Mouse (Mus musculus) stomach, embryonic 16.5 days (tissue): ENCODE measurements around the gene Otud4. TPM values are rescaled to one million over a fixed set of nuclear protein-coding genes. Genes with fewer than 3 reads are reported as not detected.
"Not testable (repeated sequence)": the region's sequence is repeated elsewhere in the genome, so short reads cannot be mapped to it uniquely, and the experiment has no call there.

Experiments
- ATAC-seq: fragments of 200-750 bp; cut with Nextera tagmentation; 2 replicates; pipeline ENCODE4 v1.8.0; 2017; ENCODE audit warnings: moderate number of reproducible peaks, moderate TSS enrichment; ENCODE audit not compliant: insufficient read depth, low FRiP score
- H3K27ac ChIP-seq: fragments of 300-500 bp; sonication (generic); 2 replicates; pipeline ENCODE4 v1.5.1; 2014; ENCODE audit warnings: low read length
- H3K27me3 ChIP-seq: fragments of 300-500 bp; sonication (generic); 2 replicates; pipeline ENCODE4 v1.6.1; 2014; ENCODE audit warnings: low read length, control low read depth, mixed read lengths; ENCODE audit not compliant: control insufficient read depth, insufficient read depth
- H3K36me3 ChIP-seq: fragments of 300-500 bp; sonication (generic); 2 replicates; pipeline ENCODE4 v1.6.1; 2014; ENCODE audit warnings: low read length; ENCODE audit not compliant: control insufficient read depth, insufficient read depth
- H3K4me1 ChIP-seq: fragments of 300-500 bp; sonication (generic); 2 replicates; pipeline ENCODE4 v1.6.1; 2014; ENCODE audit warnings: low read length, control low read depth, mixed read lengths; ENCODE audit not compliant: control insufficient read depth, insufficient read depth
- H3K4me2 ChIP-seq: fragments of 300-500 bp; sonication (generic); 2 replicates; pipeline ENCODE4 v1.6.1; 2014; ENCODE audit warnings: low read depth, low read length, mixed read lengths
- H3K4me3 ChIP-seq: fragments of 300-500 bp; sonication (generic); replicated peaks from 2 replicates; pipeline ENCODE4 v1.5.1; 2014; ENCODE audit warnings: mild to moderate bottlenecking, low read length
- H3K9ac ChIP-seq: fragments of 300-500 bp; sonication (generic); 2 replicates; pipeline ENCODE4 v1.6.1; 2014; ENCODE audit warnings: low read length
- H3K9me3 ChIP-seq: fragments of 300-500 bp; sonication (generic); replicated peaks from 2 replicates; pipeline ENCODE4 v1.6.1; 2016; ENCODE audit warnings: low read length, control low read depth; ENCODE audit not compliant: control insufficient read depth
- WGBS: fragments of 180-500 bp; shearing (Covaris S2); extraction: QIAGEN DNeasy Blood & Tissue Kit; methylation state at CpG from one replicate; pipeline ENCODE4 v1.1.7; 2014; 5-methylcytosine and 5-hydroxymethylcytosine counted together
- polyA plus RNA-seq: library from polyadenylated mRNA; unstranded; fragments of >200 nt; fragmentation: Nextera tagmentation; extraction: Ambion mirVana; gene quantifications from 2 replicates; pipeline ENCODE4 v1.2.1, GENCODE M21; 2015

The Otud4 gene
- 11.5 and 12.3 TPM in 2 replicates for polyA plus RNA-seq

GRCm38 (mm10) chr8:79639586-79640451, at the start of gene Otud4:
Otud4 (plus strand) TSS chr8:79639618.
- WGBS, result under 1% methylated on average over 99 of the region's 103 CpGs
- peak; percentile 46 for ATAC-seq
- H3K36me3 ChIP-seq, result no peaks in the 10 kb centered on the region

GRCm38 (mm10) chr8:79600962-79601361, 38.5 kb upstream of the Otud4 start:
- Histone ChIP-seq H3K27me3 (no peaks in the 10 kb centered on the region), H3K9me3 (no peaks in the 10 kb centered on the region), H3K4me1 (no peaks in the 10 kb centered on the region), H3K4me2 (no peak overlapping the region), H3K9ac (no peak overlapping the region), H3K4me3 (no peak overlapping the region), H3K27ac (no peak overlapping the region), H3K36me3 (no peaks in the 10 kb centered on the region)
- no peak for ATAC-seq
- WGBS, result 89% methylated on average over 1 of the region's 1 CpGs

More at GRCm38 (mm10) chr8:79639586-79640451, at the start of gene Otud4:
- Histone ChIP-seq H3K27me3 (no peaks in the 10 kb centered on the region), H3K4me3 (peak within 1 kb of the TSS; percentile 98), H3K27ac (peak within 1 kb of the TSS; percentile 98), H3K9me3 (no peaks in the 10 kb centered on the region), H3K4me1 (peaks cover 23% of the 10 kb centered on the region), H3K9ac (peak within 1 kb of the TSS; percentile 94), H3K4me2 (peak within 1 kb of the TSS; percentile 75)

DNA sequence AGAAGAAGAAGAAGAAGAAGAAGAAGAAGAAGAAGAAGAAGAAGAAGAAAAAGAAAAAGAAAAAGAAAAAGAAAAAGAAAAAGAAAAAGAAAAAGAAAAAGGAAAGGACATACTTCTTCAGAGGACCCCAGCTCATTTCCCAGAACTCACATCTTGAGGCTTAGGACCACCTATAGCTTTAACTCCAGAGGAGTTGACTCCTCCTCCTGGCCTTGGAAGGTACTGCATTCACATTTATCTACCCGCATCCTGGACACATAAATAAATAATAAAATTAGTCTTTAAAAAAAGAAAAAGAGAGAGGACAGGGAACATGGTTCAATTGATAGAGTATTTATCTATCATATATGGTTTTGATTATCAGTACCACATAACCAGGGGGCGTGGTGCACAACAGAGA, 36.2 kb upstream of the Otud4 start:
- not testable (repeated sequence) for H3K4me2 ChIP-seq, H3K27me3 ChIP-seq, H3K27ac ChIP-seq, H3K4me3 ChIP-seq, H3K9ac ChIP-seq, H3K9me3 ChIP-seq, H3K4me1 ChIP-seq, ATAC-seq, H3K36me3 ChIP-seq
- 34% methylated on average over 2 of the region's 2 CpGs for WGBS

DNA sequence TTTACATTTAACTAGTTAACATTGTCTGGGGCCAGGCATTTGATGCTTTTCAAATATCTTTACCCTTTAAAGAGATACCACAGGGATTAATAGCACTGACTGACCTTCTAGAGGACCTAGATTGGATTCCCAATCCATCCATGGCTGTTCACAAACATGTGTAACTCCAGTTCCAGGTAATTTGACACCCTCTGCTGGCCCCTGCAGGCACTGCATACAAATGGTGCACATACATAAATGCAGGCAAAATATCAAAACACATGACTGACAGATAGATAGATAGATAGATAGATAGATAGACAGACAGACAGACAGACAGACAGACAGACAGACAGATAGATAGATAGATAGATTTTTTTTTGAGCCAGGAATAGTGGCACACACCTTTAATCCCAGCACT, 33.2 kb upstream of the Otud4 start:
- ATAC-seq, result no peak
- Histone ChIP-seq H3K9ac (no peak overlapping the region), H3K36me3 (no peaks in the 10 kb centered on the region), H3K4me3 (no peak overlapping the region), H3K4me1 (no peaks in the 10 kb centered on the region), H3K9me3 (no peaks in the 10 kb centered on the region), H3K27ac (no peak overlapping the region), H3K27me3 (no peaks in the 10 kb centered on the region), H3K4me2 (no peak overlapping the region)

- Histone ChIP-seq H3K27me3 (no peaks in the 10 kb centered on the region), H3K27ac (no peak overlapping the region), H3K4me3 (no peak overlapping the region), H3K36me3 (no peaks in the 10 kb centered on the region), H3K4me1 (no peaks in the 10 kb centered on the region), H3K4me2 (no peak overlapping the region), H3K9ac (no peak overlapping the region), H3K9me3 (no peaks in the 10 kb centered on the region)
- WGBS, result 41% methylated on average over 5 of the region's 5 CpGs
- no peak for ATAC-seq
Measured at GRCm38 (mm10) chr8:79606751-79607300, 32.6 kb upstream of the Otud4 start.

DNA sequence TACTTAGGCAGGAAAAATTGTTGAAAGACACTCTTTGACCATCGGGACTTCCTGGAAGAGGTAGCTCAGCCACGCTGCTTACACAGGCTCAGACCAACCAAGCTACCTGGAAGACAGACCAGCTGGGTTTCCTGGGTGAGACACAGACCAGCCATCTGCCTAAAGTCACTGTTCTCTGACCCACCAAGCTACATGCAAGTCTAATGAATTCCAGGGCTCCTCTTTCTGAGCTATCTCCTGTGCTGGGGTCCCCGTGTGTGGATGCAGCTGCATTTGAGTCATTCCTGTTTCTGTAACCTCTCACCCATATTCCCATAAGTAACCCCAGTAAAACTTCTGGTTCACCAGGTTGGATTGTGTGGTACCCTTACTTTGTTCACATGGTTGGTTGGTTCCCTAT, 30.7 kb upstream of the Otud4 start:
- no peaks in the 10 kb centered on the region for H3K36me3 ChIP-seq
- ATAC-seq, result no peak
- 81% methylated on average over 3 of the region's 3 CpGs for WGBS

DNA sequence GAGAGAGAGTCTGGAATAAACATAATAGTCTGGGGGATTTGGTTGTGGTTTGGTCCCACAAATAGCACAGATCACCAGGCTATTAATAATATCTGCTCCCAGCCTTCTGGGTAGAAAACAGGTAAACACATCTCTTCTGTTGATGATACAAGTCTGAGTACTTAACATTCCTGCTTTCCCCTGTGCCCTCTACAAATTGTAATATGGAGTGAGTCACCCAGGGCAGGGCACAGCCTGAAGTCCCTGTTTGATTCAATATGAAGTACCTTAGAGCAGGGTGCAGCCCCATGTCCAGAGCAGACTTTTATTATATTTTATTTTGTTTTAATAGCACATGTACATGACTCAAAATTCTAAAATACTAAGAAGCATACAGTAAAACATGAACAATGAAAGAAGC, 29.1 kb upstream of the Otud4 start:
- Histone ChIP-seq H3K4me2 (no peak overlapping the region), H3K9ac (no peak overlapping the region), H3K9me3 (no peaks in the 10 kb centered on the region), H3K4me3 (no peak overlapping the region), H3K36me3 (no peaks in the 10 kb centered on the region), H3K4me1 (no peaks in the 10 kb centered on the region), H3K27me3 (no peaks in the 10 kb centered on the region), H3K27ac (no peak overlapping the region)
- no peak for ATAC-seq

More for the DNA sequence above, 30.7 kb upstream of the Otud4 start:
- Histone ChIP-seq H3K27ac (no peak overlapping the region), H3K27me3 (no peaks in the 10 kb centered on the region), H3K4me3 (no peak overlapping the region), H3K4me2 (no peak overlapping the region), H3K4me1 (no peaks in the 10 kb centered on the region), H3K9ac (no peak overlapping the region), H3K9me3 (no peaks in the 10 kb centered on the region)

DNA sequence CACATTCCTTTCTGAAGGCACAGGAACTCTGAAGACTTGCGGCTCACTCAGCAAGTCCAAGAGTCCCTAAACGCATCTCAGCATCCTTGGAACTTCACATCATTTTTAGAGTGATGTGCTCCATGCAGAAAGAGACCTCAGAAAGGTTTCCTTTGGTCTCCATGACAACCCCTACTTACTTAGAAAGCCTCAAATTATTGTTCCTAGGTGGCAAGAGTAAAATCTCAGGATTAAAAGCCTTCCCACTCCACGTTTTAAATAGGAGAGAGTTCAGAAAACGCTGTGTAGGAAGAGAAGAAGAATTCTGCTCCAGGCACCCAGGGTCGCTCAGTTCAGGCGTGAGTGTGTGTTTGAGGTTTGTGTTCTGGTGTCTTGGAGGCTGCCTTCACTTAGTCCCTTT, 27.1 kb upstream of the Otud4 start:
- Histone ChIP-seq H3K4me3 (no peak overlapping the region), H3K27ac (peak overlapping the region; percentile 40; the same call in 1 of the 2 replicates), H3K4me2 (no peak overlapping the region), H3K9me3 (no peaks in the 10 kb centered on the region), H3K9ac (no peak overlapping the region), H3K36me3 (no peaks in the 10 kb centered on the region), H3K27me3 (no peaks in the 10 kb centered on the region), H3K4me1 (no peaks in the 10 kb centered on the region)
- ATAC-seq, result no peak
- WGBS, result 73% methylated on average over 6 of the region's 6 CpGs

- no peak overlapping the region for H3K4me2 ChIP-seq
- H3K4me1 ChIP-seq, result no peaks in the 10 kb centered on the region
- 35% methylated on average over 5 of the region's 5 CpGs for WGBS
- H3K27ac ChIP-seq, result peak overlapping the region; percentile 23; the same call in 1 of the 2 replicates
- peak; percentile 40; the same call in 1 of the 2 replicates for ATAC-seq
- no peaks in the 10 kb centered on the region for H3K36me3 ChIP-seq
- H3K9ac ChIP-seq, result no peak overlapping the region
- H3K27me3 ChIP-seq, result no peaks in the 10 kb centered on the region
- H3K4me3 ChIP-seq, result no peak overlapping the region
- no peaks in the 10 kb centered on the region for H3K9me3 ChIP-seq
Measured at GRCm38 (mm10) chr8:79612965-79613364, 26.5 kb upstream of the Otud4 start.
